Mouse (Mus musculus) forebrain, embryonic 11.5 days (tissue): ENCODE results near the gene Nodal. TPM values are rescaled to one million over a fixed set of nuclear protein-coding genes. Genes with fewer than 3 reads are reported as not detected.

ENCODE experiments used
- ATAC-seq: fragments of 200-750 bp; cut with Nextera tagmentation; replicated peaks from 2 replicates; pipeline ENCODE4 v1.8.0; 2017; ENCODE audit warnings: moderate TSS enrichment; ENCODE audit not compliant: low FRiP score
- DNase-seq: peaks from one replicate; pipeline ENCODE4 v3.0.0-alpha.2; 2017; ENCODE audit warnings: low spot score
- H3K27ac ChIP-seq: fragments of 300-500 bp; sonication (generic); 2 replicates; pipeline ENCODE4 v1.5.1; 2014; ENCODE audit warnings: low read depth, low read length
- H3K27me3 ChIP-seq: fragments of 300-500 bp; sonication (generic); 2 replicates; pipeline ENCODE4 v1.6.1; 2014; ENCODE audit warnings: mild to moderate bottlenecking, low read length, mixed read lengths; ENCODE audit not compliant: control insufficient read depth, insufficient read depth
- H3K36me3 ChIP-seq: fragments of 300-500 bp; sonication (generic); 2 replicates; pipeline ENCODE4 v1.6.1; 2014; ENCODE audit warnings: mild to moderate bottlenecking, low read length, moderate library complexity, mixed read lengths; ENCODE audit not compliant: control insufficient read depth, insufficient read depth
- H3K4me1 ChIP-seq: fragments of 300-500 bp; sonication (generic); replicated peaks from 2 replicates; pipeline ENCODE4 v1.6.1; 2014; ENCODE audit warnings: low read length, mixed read lengths; ENCODE audit not compliant: control insufficient read depth, insufficient read depth
- H3K4me2 ChIP-seq: fragments of 300-500 bp; sonication (generic); 2 replicates; pipeline ENCODE4 v1.6.1; 2014; ENCODE audit warnings: low read depth, mild to moderate bottlenecking, low read length, moderate library complexity, mixed read lengths; ENCODE audit not compliant: severe bottlenecking
- H3K4me3 ChIP-seq: fragments of 300-500 bp; sonication (generic); 2 replicates; pipeline ENCODE4 v1.5.1; 2014; ENCODE audit warnings: low read depth, low read length
- H3K9ac ChIP-seq: fragments of 300-500 bp; sonication (generic); 2 replicates; pipeline ENCODE4 v1.6.1; 2014; ENCODE audit warnings: low read length
- H3K9me3 ChIP-seq: fragments of 300-500 bp; sonication (generic); 2 replicates; pipeline ENCODE4 v1.6.1; 2016; ENCODE audit warnings: low read length, mixed read lengths; ENCODE audit not compliant: control insufficient read depth
- WGBS: fragments of 180-500 bp; shearing (Covaris S2); extraction: QIAGEN DNeasy Blood & Tissue Kit; methylation state at CpG from one replicate; pipeline ENCODE4 v1.1.7; 2014; 5-methylcytosine and 5-hydroxymethylcytosine counted together
- polyA plus RNA-seq: library from polyadenylated mRNA; unstranded; fragments of >200 nt; fragmentation: Nextera tagmentation; extraction: Ambion mirVana; gene quantifications from 2 replicates; pipeline ENCODE4 v1.2.1, GENCODE M21; 2014

Gene Nodal
- polyA plus RNA-seq, 1 experiment from 2014 or later = not detected

GRCm38 (mm10) chr10:61386284-61386683, 31.5 kb upstream of the Nodal start:
- no peak for DNase-seq
- H3K4me1 ChIP-seq = peaks cover 7% of the 10 kb centered on the region; the same call in 1 of the 2 replicates
- no peak overlapping the region for H3K9ac ChIP-seq
- H3K27ac ChIP-seq = no peak overlapping the region
- 81% methylated on average over 6 of the region's 6 CpGs for WGBS
- H3K27me3 ChIP-seq = no peaks in the 10 kb centered on the region
- H3K4me2 ChIP-seq = no peak overlapping the region
- no peak for ATAC-seq
- H3K9me3 ChIP-seq = no peaks in the 10 kb centered on the region
- H3K36me3 ChIP-seq = no peaks in the 10 kb centered on the region
- H3K4me3 ChIP-seq = no peak overlapping the region

DNA sequence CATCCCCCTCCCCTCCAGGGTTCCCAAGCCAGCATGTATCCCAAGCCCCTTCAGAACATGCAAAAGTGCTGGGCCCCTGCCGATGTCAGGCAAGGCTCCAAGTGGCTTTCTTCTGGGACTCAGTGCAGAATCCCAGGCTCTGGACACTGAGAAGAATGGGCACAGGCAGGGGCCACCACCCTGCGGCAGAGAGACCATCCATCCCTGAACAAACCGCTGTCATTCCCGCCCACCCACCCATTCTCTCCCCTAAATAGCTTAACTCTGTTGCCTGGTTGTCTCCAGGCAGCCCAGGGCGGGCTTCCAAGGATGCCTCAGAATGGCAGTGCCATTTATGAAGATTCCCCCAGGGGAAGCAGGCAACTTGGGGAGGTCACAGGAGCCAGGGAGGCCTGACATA, 28.8 kb upstream of the Nodal start:
- no peak for DNase-seq

DNA sequence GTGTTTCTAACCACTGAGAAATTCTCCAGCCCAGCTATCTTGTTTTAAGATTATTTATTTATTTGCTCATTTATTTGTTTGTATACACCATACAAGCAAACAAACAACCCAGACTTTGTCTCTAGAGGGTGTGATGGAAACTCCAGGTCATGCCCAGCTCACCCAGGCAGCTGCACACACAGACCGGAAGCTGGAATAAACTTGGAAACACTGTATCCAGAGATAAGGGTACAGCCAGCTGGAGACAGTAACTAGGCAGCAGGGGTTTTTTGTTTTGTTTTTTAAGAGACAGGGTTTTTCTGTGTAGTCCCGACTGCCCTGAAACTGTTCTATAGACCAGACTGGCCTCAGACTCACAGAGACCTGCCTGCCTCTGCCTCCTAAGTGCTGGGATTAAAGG, 27.6 kb upstream of the Nodal start:
- H3K9me3 ChIP-seq = no peaks in the 10 kb centered on the region
- no peak overlapping the region for H3K27ac ChIP-seq
- H3K9ac ChIP-seq = no peak overlapping the region
- WGBS = 79% methylated on average over 2 of the region's 2 CpGs
- H3K4me2 ChIP-seq = no peak overlapping the region
- H3K27me3 ChIP-seq = no peaks in the 10 kb centered on the region
- H3K4me1 ChIP-seq = no peaks in the 10 kb centered on the region
- no peak overlapping the region for H3K4me3 ChIP-seq
- no peak for DNase-seq
- no peaks in the 10 kb centered on the region for H3K36me3 ChIP-seq
- no peak for ATAC-seq

More for the DNA sequence above, 28.8 kb upstream of the Nodal start:
- no peak overlapping the region for H3K9ac ChIP-seq
- 38% methylated on average over 5 of the region's 5 CpGs for WGBS
- H3K9me3 ChIP-seq = no peaks in the 10 kb centered on the region
- H3K27me3 ChIP-seq = no peaks in the 10 kb centered on the region
- no peak overlapping the region for H3K4me3 ChIP-seq
- no peak overlapping the region for H3K4me2 ChIP-seq
- no peaks in the 10 kb centered on the region for H3K36me3 ChIP-seq
- no peak for ATAC-seq
- H3K4me1 ChIP-seq = no peaks in the 10 kb centered on the region; the same call in 1 of the 2 replicates
- no peak overlapping the region for H3K27ac ChIP-seq

DNA sequence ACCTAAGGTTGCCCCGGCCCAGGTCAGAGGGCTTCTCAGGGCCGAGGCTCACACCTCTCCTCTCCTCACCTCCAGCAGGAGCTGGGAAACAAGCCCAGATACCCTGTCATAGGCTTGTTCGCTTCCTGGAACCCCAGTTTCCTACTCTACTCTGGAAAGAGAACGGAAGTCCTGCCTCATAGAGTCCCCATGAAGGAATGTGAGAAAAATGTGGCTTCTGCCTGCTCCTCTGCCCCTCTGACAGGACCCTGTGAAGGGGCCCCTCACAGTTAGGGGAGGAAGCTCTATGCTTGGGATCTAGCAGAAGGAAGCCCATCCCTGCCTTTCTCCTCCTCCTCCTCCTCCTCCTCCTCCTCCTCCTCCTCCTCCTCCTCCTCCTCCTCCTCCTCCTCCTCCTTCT, 25.2 kb upstream of the Nodal start:
- no peak overlapping the region for H3K9ac ChIP-seq
- no peak overlapping the region for H3K4me2 ChIP-seq
- H3K4me1 ChIP-seq = no peaks in the 10 kb centered on the region
- H3K36me3 ChIP-seq = no peaks in the 10 kb centered on the region
- DNase-seq (no peak), ATAC-seq (no peak)
- 64% methylated on average over 4 of the region's 4 CpGs for WGBS
- H3K27ac ChIP-seq = no peak overlapping the region
- H3K9me3 ChIP-seq = no peaks in the 10 kb centered on the region
- H3K4me3 ChIP-seq = no peak overlapping the region
- H3K27me3 ChIP-seq = no peaks in the 10 kb centered on the region

DNA sequence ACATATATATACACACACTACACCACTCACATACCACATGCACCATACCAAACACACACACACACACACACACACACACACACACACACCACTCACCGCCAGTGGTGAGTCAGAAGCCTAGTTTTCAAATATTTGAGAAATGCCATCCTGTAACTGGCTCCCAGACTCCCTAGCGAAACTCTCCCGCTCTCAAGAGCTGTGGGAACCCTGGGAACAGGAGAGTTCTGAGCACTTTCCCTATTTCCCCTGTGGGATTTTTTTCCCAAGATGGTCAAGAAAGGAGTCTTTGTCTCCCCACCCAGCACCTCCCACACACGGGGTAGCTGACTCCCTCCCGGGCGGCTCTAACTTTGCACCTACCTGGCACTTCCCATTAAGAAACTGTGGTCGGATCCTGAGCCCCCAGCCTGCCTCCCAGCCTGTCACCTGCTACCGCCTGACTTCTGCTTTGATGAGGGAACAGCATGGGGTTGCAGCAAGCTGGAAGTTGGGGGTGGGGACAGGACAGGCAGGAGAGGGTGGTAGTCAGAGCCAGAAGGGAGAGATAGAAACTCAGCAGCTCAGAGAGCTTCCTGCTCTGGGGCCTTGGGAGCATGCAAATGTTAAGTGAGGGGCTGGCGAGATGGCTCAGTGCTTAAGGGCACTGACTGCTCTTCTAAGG, 23.2 kb upstream of the Nodal start:
- no peaks in the 10 kb centered on the region for H3K36me3 ChIP-seq
- H3K9me3 ChIP-seq = no peaks in the 10 kb centered on the region
- ATAC-seq = no peak
- DNase-seq = no peak
- H3K4me3 ChIP-seq = no peak overlapping the region
- H3K27ac ChIP-seq = no peak overlapping the region
- H3K4me1 ChIP-seq = no peaks in the 10 kb centered on the region
- no peak overlapping the region for H3K4me2 ChIP-seq
- H3K9ac ChIP-seq = no peak overlapping the region
- no peaks in the 10 kb centered on the region for H3K27me3 ChIP-seq
- 24% methylated on average over 9 of the region's 9 CpGs for WGBS

DNA sequence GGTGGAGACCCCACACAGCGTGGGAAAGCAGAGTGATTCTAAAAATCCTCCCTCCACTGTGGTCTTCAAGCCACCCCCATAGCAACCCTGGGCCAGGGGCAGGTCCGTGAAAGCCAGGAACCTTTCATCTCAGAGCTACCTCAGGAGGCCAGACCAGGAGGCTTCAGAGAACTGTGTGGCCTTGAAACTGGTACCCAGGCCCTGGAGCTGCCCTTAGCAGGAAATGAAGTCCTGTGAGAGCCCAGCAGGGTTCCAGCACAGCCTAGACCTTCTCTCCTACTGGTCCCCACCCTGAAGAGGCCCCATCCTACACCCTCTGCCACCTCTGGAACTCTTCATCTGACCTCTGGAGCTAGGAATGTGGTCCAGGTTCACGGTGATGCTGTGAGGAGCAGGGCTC, 19.6 kb upstream of the Nodal start:
- Histone ChIP-seq H3K9ac (no peak overlapping the region), H3K36me3 (no peaks in the 10 kb centered on the region), H3K27ac (no peak overlapping the region), H3K4me2 (no peak overlapping the region), H3K9me3 (no peaks in the 10 kb centered on the region), H3K4me3 (no peak overlapping the region), H3K4me1 (no peaks in the 10 kb centered on the region), H3K27me3 (no peaks in the 10 kb centered on the region)
- DNase-seq (no peak), ATAC-seq (no peak)
- whole genome bisulfite sequencing = 55% methylated on average over 3 of the region's 3 CpGs

- WGBS = 25% methylated on average over 13 of the region's 13 CpGs
- H3K4me1 ChIP-seq = no peaks in the 10 kb centered on the region
- DNase-seq (peak; percentile 89), ATAC-seq (peak; percentile 79)
- H3K27ac ChIP-seq = no peak overlapping the region
- H3K27me3 ChIP-seq = no peaks in the 10 kb centered on the region
- no peak overlapping the region for H3K4me3 ChIP-seq
- no peaks in the 10 kb centered on the region for H3K36me3 ChIP-seq
- H3K9ac ChIP-seq = no peak overlapping the region
- H3K9me3 ChIP-seq = no peaks in the 10 kb centered on the region
- no peak overlapping the region for H3K4me2 ChIP-seq
These were observed 18.5 kb upstream of the Nodal start for GRCm38 (mm10) chr10:61399156-61399734.

DNA sequence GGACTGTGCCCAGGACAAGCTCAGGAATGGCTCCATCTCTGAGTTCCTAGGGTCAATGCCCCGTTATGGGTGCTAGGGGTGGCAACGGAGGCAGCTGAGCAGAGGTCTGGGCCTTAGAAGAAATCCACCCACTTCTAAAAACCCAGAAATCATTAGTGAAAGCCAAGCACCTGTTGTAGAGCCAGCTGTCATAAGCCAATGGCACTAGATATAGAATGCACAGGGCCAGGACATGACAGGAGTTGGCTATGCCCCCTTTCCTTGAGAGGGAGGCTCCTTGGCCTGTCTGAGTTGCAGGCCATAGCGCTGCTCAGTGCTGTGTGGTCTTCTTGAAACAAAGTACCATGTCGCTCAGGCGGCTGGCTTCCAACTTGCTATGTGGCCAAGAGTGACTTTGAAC, 17.4 kb upstream of the Nodal start:
- DNase-seq (no peak), ATAC-seq (no peak)
- H3K9ac ChIP-seq = no peak overlapping the region
- no peak overlapping the region for H3K27ac ChIP-seq
- H3K36me3 ChIP-seq = no peaks in the 10 kb centered on the region
- no peaks in the 10 kb centered on the region for H3K27me3 ChIP-seq
- H3K4me2 ChIP-seq = no peak overlapping the region
- H3K9me3 ChIP-seq = no peaks in the 10 kb centered on the region
- no peak overlapping the region for H3K4me3 ChIP-seq
- 86% methylated on average over 5 of the region's 5 CpGs for WGBS
- no peaks in the 10 kb centered on the region for H3K4me1 ChIP-seq

DNA sequence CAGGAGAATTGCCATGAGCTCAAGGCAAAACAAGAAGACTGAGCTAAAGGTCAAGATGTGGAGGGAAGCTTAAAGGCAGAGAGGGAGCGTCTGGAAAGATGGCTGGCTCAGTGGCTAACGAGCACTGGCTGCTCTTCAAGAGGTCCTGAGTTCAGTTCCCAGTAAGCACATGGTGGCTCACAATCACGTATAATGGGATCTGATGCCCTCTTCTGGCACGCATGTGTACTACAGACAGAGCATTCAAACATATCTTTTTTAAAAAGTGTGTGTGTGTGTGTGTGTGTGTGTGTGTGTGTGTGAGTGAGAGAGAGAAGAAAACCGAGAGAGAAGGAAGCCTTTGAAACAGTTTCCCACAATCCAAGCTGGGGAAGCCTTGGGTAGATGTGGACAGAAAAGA, 15.3 kb upstream of the Nodal start:
- 65% methylated on average over 5 of the region's 5 CpGs for WGBS
- Histone ChIP-seq H3K27me3 (no peaks in the 10 kb centered on the region), H3K4me2 (no peak overlapping the region), H3K4me1 (no peaks in the 10 kb centered on the region), H3K9me3 (no peaks in the 10 kb centered on the region), H3K27ac (no peak overlapping the region), H3K36me3 (no peaks in the 10 kb centered on the region), H3K4me3 (no peak overlapping the region), H3K9ac (no peak overlapping the region)
- no peak for ATAC-seq
- DNase-seq = no peak
